Mouse (Mus musculus) lung, postnatal 0 days (tissue): Measurements from ENCODE around the gene Amt. TPM values are rescaled to one million over a fixed set of nuclear protein-coding genes. Genes with fewer than 3 reads are reported as not detected.
"Not testable (repeated sequence)": the region's sequence is repeated elsewhere in the genome, so short reads cannot be mapped to it uniquely, and the experiment has no call there.

Experiments
- ATAC-seq: fragments of 200-750 bp; cut with Nextera tagmentation; 2 replicates; pipeline ENCODE4 v1.8.0; 2017; ENCODE audit warnings: moderate library complexity
- DNase-seq: peaks from one replicate; pipeline ENCODE4 v3.0.0-alpha.2; 2016; ENCODE audit warnings: low spot score
- H3K27ac ChIP-seq: fragments of 300-500 bp; sonication (generic); 2 replicates; pipeline ENCODE4 v1.5.1; 2014; ENCODE audit warnings: antibody characterized with exemption, mild to moderate bottlenecking, low read length, mixed read lengths
- H3K27me3 ChIP-seq: fragments of 300-500 bp; sonication (generic); replicated peaks from 2 replicates; pipeline ENCODE4 v1.6.1; 2014; ENCODE audit warnings: low read length, mixed read lengths; ENCODE audit not compliant: insufficient read depth
- H3K36me3 ChIP-seq: fragments of 300-500 bp; sonication (generic); 2 replicates; pipeline ENCODE4 v1.6.1; 2014; ENCODE audit warnings: low read length, mixed read lengths; ENCODE audit not compliant: insufficient read depth
- H3K4me1 ChIP-seq: fragments of 300-500 bp; sonication (generic); 2 replicates; pipeline ENCODE4 v1.6.1; 2014; ENCODE audit warnings: antibody characterized with exemption, low read depth, low read length, mixed read lengths; ENCODE audit not compliant: insufficient read depth
- H3K4me2 ChIP-seq: fragments of 300-500 bp; sonication (generic); replicated peaks from 2 replicates; pipeline ENCODE4 v1.6.1; 2014; ENCODE audit warnings: low read depth, mild to moderate bottlenecking, low read length, moderate library complexity, mixed read lengths
- H3K4me3 ChIP-seq: fragments of 300-500 bp; sonication (generic); 2 replicates; pipeline ENCODE4 v1.5.1; 2014; ENCODE audit warnings: low read depth, low read length
- H3K9ac ChIP-seq: fragments of 300-500 bp; sonication (generic); replicated peaks from 2 replicates; pipeline ENCODE4 v1.6.1; 2014; ENCODE audit warnings: low read depth, mild to moderate bottlenecking
- H3K9me3 ChIP-seq: fragments of 300-500 bp; sonication (generic); 2 replicates; pipeline ENCODE4 v1.6.1; 2016; ENCODE audit warnings: low read length, mixed read lengths
- CTCF ChIP-seq: IDR thresholded peaks from 2 replicates; pipeline ENCODE4 v1.5.1; 2016; ENCODE audit warnings: antibody characterized with exemption, mild to moderate bottlenecking
- EP300 ChIP-seq: IDR thresholded peaks from 2 replicates; pipeline ENCODE4 v1.6.1; 2016; ENCODE audit warnings: antibody characterized with exemption, mild to moderate bottlenecking, control low read depth
- WGBS: fragments of 180-500 bp; shearing (Covaris S2); extraction: QIAGEN DNeasy Blood & Tissue Kit; methylation state at CpG from one replicate; pipeline ENCODE4 v1.1.7; 2014; 5-methylcytosine and 5-hydroxymethylcytosine counted together
- polyA plus RNA-seq: library from polyadenylated mRNA; unstranded; fragments of >200 nt; fragmentation: Nextera tagmentation; extraction: Ambion mirVana; gene quantifications from 2 replicates; pipeline ENCODE4 v1.2.1, GENCODE M21; 2015

Gene Amt
- polyA plus RNA-seq, 1 experiment from 2014 or later: 9.8 TPM

GRCm38 (mm10) chr9:108267691-108268090 is 29.0 kb upstream of the Amt start:
- H3K27me3 ChIP-seq: no peaks in the 10 kb centered on the region

GRCm38 (mm10) chr9:108268701-108269100 is 28.0 kb upstream of the Amt start:
- H3K9me3 ChIP-seq, H3K27ac ChIP-seq, DNase-seq, H3K4me2 ChIP-seq, H3K4me3 ChIP-seq, ATAC-seq, H3K27me3 ChIP-seq, H3K36me3 ChIP-seq, H3K9ac ChIP-seq: not testable (repeated sequence)
- H3K4me1 ChIP-seq: peaks cover 14% of the 10 kb centered on the region; the same call in 1 of the 2 replicates
- 69% methylated on average over 6 of the region's 7 CpGs for WGBS

More at GRCm38 (mm10) chr9:108267691-108268090, 29.0 kb upstream of the Amt start:
- Histone ChIP-seq H3K36me3 (no peaks in the 10 kb centered on the region), H3K4me3 (no peak overlapping the region), H3K27ac (peak overlapping the region; percentile 43; the same call in 1 of the 2 replicates), H3K4me2 (no peak overlapping the region), H3K9me3 (no peaks in the 10 kb centered on the region), H3K9ac (no peak overlapping the region), H3K4me1 (peaks cover 14% of the 10 kb centered on the region; the same call in 1 of the 2 replicates)
- DNase-seq (peak; percentile 30), ATAC-seq (no peak)
- WGBS: 46% methylated on average over 7 of the region's 7 CpGs
- TF ChIP-seq EP300: no peak
- TF ChIP-seq CTCF: no peak

GRCm38 (mm10) chr9:108271941-108272340 is 24.7 kb upstream of the Amt start:
- no peak for DNase-seq
- no peak overlapping the region for H3K4me3 ChIP-seq
- no peaks in the 10 kb centered on the region for H3K27me3 ChIP-seq
- TF ChIP-seq CTCF: no peak
- no peak for TF ChIP-seq EP300
- no peak for ATAC-seq
- WGBS: 16% methylated on average over 2 of the region's 2 CpGs
- 0 out of 2 replicates have a peak overlapping the region, but pooled peaks have one; percentile 20 for H3K27ac ChIP-seq
- 0 out of 2 replicates have a peak, but pooled peaks cover 9% of the 10 kb centered on the region for H3K4me1 ChIP-seq
- no peak overlapping the region for H3K4me2 ChIP-seq
- H3K9ac ChIP-seq: no peak overlapping the region
- H3K9me3 ChIP-seq: no peaks in the 10 kb centered on the region
- no peaks in the 10 kb centered on the region for H3K36me3 ChIP-seq

DNA sequence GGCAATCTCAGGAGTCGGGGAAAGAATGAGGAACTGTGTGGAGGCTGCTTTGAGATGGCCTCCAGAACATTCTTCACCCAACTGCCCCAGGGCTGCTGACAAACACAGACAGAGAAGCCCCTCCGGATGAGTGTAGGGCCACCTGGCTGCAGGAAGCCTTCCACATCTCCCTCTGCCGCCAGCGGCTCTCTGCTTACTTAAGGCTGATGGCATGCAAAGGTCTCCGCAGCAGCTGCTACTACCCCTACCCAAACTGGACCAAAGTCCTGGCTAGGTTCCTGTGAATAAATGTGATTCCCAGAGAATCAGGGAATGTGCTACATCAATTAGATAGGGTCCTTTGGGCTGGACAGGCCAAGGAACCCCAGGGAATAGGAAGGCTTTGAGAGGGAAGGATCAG is 24.0 kb upstream of the Amt start:
- DNase-seq (no peak), ATAC-seq (no peak)
- no peak overlapping the region for H3K9ac ChIP-seq
- H3K4me1 ChIP-seq: 0 out of 2 replicates have a peak, but pooled peaks cover 9% of the 10 kb centered on the region
- H3K4me3 ChIP-seq: no peak overlapping the region
- H3K27ac ChIP-seq: peak overlapping the region; percentile 20; the same call in 1 of the 2 replicates
- H3K36me3 ChIP-seq: no peaks in the 10 kb centered on the region
- no peaks in the 10 kb centered on the region for H3K27me3 ChIP-seq
- no peaks in the 10 kb centered on the region for H3K9me3 ChIP-seq
- no peak overlapping the region for H3K4me2 ChIP-seq
- WGBS: 29% methylated on average over 5 of the region's 5 CpGs
- TF ChIP-seq EP300: no peak
- no peak for TF ChIP-seq CTCF

DNA sequence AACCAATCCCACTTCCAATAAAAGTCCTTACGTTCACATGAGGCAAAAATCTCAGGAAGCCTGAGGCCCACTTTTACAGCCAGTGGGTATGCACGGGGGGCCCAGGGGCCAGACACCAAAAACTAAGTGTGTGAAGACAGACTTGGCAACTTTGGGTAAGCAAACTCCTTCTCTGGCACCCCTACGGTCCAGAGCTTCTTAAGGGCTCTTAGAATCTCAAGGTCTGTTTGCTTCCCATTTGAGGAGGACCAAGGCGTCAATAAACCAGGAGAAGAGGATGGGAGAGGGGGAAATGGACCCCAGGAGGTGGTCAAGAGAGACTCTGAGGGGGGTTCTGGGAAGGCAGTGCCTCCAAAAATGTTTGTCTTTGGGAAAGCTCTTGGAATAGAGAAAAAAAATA is 23.2 kb upstream of the Amt start:
- H3K27ac ChIP-seq: peak overlapping the region; percentile 20; the same call in 1 of the 2 replicates
- no peak overlapping the region for H3K4me2 ChIP-seq
- no peaks in the 10 kb centered on the region for H3K9me3 ChIP-seq
- H3K4me1 ChIP-seq: 0 out of 2 replicates have a peak, but pooled peaks cover 9% of the 10 kb centered on the region
- H3K9ac ChIP-seq: no peak overlapping the region
- no peak overlapping the region for H3K4me3 ChIP-seq
- ATAC-seq (no peak), DNase-seq (peak; percentile 53)
- no peaks in the 10 kb centered on the region for H3K27me3 ChIP-seq
- TF ChIP-seq CTCF: no peak
- TF ChIP-seq EP300: peak; percentile 25; the same call in 1 of the 2 replicates
- WGBS: 47% methylated on average over 4 of the region's 4 CpGs
- no peaks in the 10 kb centered on the region for H3K36me3 ChIP-seq

DNA sequence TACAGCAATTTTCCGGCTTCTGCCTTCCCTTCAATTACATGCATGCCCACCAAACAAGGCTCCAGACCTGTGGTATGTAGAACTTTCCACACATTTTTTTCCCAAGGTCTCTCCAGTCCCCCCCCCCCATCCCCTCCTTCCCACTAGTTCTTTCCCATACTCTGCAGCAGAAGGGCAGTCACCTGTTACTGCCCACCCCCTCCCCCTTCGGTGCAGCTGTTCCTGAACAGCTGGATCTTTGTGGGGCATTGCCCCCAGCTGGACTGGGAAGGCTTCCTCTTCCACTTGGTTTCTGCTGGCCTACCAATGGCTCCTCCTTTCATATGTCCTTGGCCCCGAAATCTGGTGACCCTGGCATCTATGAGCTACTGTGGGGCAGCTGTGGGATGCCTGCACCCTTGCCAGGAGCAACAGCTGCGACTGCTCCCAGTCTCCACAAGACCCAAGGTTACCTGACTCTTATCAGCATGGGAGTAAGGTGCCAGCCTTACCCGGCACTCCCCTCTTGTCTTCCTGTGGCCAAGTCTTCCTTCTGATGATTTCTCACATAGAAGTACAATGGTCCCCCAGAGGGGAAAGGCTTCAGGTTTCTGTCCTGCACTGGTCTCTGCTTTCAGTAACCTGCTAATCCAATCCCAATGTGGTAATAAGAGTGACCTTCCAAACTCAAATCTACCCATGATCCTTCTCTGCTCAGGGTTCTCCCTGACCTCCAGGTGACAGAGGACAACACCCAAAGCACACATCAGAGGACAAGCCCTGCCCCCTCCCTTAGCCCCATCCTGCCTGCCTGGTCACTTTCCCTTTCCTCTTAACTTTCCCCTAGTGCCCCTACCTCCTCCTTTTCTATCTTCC is 21.9 kb upstream of the Amt start:
- no peak for DNase-seq
- Histone ChIP-seq H3K4me3 (no peak overlapping the region), H3K9ac (no peak overlapping the region), H3K27me3 (no peaks in the 10 kb centered on the region), H3K27ac (peak overlapping the region; percentile 80), H3K9me3 (no peaks in the 10 kb centered on the region), H3K4me2 (no peak overlapping the region), H3K36me3 (no peaks in the 10 kb centered on the region), H3K4me1 (0 out of 2 replicates have a peak, but pooled peaks cover 9% of the 10 kb centered on the region)
- 50% methylated on average over 5 of the region's 5 CpGs for WGBS
- TF ChIP-seq CTCF (no peak), EP300 (no peak)
- ATAC-seq: peak; percentile 33
